Mouse (Mus musculus): Measurements from ENCODE around the gene Anxa8. TPM values are rescaled to one million over a fixed set of nuclear protein-coding genes. Genes with fewer than 3 reads are reported as not detected.

The Anxa8 gene
- polyA plus RNA-seq, 1 experiment from 2014 or later: 0.91 TPM

DNA sequence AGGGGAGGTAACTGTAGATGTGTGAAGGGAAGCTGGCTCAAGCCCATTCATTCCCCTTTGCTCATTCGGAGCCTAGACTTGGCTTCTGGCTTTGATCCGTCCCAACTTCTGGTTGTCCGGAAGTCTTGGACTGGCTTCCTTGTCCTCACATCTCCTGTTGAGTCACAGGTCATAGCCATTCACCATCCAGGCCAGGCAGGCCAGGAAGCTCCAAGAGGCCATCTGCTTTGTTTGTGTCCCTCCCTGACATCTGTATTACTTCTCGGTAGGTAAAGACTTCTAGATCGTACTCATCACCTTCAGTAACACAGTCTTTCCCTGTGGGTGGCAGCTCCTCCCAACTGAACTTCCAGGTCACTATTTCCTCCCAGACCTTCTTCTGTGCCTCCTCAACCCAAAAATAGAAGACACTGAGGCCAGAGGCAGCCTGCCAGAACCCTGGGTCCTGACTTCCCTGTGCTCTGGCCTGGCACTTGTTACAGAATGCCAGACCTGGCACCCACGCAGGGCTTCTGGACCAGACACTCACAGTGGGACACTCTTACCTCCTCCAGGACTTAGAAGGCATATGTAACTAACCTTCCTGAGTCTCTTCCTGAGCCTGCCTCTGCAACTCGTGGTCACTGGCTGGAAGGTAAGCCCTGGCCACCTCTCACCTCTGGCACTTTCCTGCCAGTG is 33.4 kb downstream of the Anxa8 start:
- H3K4me2 ChIP-seq: no peak overlapping the region
- no peak overlapping the region for H3K4me3 ChIP-seq
- H3K27me3 ChIP-seq (replicated peaks): no peaks in the 10 kb centered on the region
- 56% methylated on average over 7 of the region's 7 CpGs for WGBS
- H3K36me3 ChIP-seq: no peaks in the 10 kb centered on the region
- H3K27ac ChIP-seq (replicated peaks): no peak overlapping the region
- H3K9me3 ChIP-seq: no peaks in the 10 kb centered on the region
- no peak overlapping the region for H3K9ac ChIP-seq
- ATAC-seq (ENCODE audit: extremely low read depth, insufficient number of reproducible peaks, low FRiP score, low TSS enrichment): no peak
- peaks cover 25% of the 10 kb centered on the region for H3K4me1 ChIP-seq

DNA sequence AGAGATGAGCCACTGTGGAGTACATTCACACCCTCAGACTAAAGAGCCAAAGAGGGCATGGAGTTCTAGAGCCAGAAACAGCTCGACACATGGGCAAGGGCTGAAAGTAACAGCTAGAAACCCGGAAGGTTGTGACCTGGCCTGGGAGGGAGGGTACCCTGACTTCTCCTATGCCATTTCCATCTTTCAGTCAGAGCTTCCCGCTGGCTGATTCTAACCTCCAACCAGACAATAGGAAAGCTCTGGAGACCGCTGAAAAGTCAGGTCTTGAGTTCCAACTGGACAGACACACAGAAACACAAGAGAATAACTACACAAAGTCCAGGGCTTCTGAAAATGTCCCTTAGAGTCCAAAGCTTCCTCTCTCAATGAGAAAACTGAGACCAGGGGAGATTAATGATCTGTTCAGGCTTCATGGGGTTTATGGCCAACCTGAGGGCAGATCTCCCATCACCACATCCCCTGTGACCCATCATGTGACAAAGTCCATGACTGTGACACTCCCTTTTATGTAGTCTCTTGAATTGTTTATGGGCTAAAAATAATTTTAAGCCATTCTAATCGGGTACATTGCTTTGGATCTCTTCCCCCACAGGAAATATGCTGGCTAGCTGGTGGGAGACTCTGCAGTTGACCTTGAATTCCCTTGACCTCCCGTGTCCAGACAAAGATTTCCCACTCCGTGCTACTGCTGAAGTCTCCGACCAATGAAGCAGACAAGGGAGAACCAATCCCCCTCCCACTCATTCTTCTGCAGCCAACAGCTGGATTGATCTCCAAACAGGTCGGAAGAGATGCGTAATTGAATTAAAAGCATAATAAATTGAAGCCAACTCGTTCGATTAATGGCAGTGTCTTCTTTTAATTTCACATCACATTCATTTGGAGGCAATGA is 34.5 kb downstream of the Anxa8 start:
- Histone ChIP-seq H3K9ac (no peak overlapping the region), H3K4me1 (peaks cover 25% of the 10 kb centered on the region), H3K27me3 (replicated peaks) (no peaks in the 10 kb centered on the region), H3K9me3 (no peaks in the 10 kb centered on the region), H3K4me2 (no peak overlapping the region), H3K36me3 (no peaks in the 10 kb centered on the region), H3K27ac (replicated peaks) (no peak overlapping the region), H3K4me3 (no peak overlapping the region)
- ATAC-seq (ENCODE audit: extremely low read depth, insufficient number of reproducible peaks, low FRiP score, low TSS enrichment): no peak; the same call in 1 of the 2 replicates
- 62% methylated on average over 12 of the region's 12 CpGs for WGBS

- 77% methylated on average over 3 of the region's 3 CpGs for WGBS
- Histone ChIP-seq H3K4me1 (peaks cover 25% of the 10 kb centered on the region), H3K4me3 (no peak overlapping the region), H3K27me3 (replicated peaks) (no peaks in the 10 kb centered on the region), H3K4me2 (no peak overlapping the region), H3K9me3 (no peaks in the 10 kb centered on the region), H3K27ac (replicated peaks) (no peak overlapping the region), H3K9ac (no peak overlapping the region), H3K36me3 (no peaks in the 10 kb centered on the region)
- no peak for ATAC-seq (ENCODE audit: extremely low read depth, insufficient number of reproducible peaks, low FRiP score, low TSS enrichment)
Observed at GRCm38 (mm10) chr14:34120923-34121351, 35.2 kb downstream of the Anxa8 start.

DNA sequence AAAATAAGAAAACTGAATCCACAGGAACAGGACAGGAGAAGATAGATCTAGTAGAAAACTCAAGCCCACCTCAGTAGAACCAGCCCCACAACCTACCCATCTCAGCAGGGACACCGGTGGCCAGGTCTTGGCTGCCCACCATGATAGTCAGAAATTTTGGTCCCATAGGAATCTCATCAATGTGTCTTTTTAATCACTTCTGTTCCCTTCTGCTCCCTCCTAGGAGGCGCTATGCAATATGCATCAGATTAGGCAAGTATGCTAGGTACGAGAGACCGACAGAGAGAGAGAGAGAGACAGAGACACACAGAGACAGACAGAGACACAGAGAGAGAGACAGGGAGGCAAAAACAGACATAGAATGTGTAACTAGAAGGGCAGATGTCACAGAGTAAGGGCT is 35.9 kb downstream of the Anxa8 start:
- no peak overlapping the region for H3K9ac ChIP-seq
- no peaks in the 10 kb centered on the region for H3K36me3 ChIP-seq
- no peaks in the 10 kb centered on the region for H3K27me3 ChIP-seq (replicated peaks)
- H3K9me3 ChIP-seq: no peaks in the 10 kb centered on the region
- no peak for ATAC-seq (ENCODE audit: extremely low read depth, insufficient number of reproducible peaks, low FRiP score, low TSS enrichment)
- no peak overlapping the region for H3K27ac ChIP-seq (replicated peaks)
- H3K4me2 ChIP-seq: no peak overlapping the region
- 83% methylated on average over 4 of the region's 4 CpGs for WGBS
- no peak overlapping the region for H3K4me3 ChIP-seq
- peaks cover 25% of the 10 kb centered on the region for H3K4me1 ChIP-seq

DNA sequence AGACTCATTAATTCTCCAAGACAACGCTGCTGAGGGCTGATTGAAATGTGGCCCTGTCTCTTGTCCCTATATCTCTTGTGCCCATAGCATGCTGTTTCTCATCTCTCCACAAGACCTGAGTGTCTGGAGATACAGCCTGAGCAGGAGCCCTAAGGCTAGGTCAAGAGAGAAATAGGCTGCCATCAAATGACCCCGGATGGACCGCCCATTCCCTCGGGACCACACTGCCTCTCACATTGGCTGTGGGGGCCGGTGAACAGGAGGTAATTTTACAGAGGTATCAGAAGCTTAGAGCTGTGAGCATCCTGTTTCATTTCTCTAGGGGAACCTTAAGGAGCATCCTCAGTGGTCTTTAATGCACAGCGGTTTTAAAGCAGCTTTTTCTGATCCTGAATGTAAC is 45.4 kb downstream of the Anxa8 start:
- no peaks in the 10 kb centered on the region for H3K27me3 ChIP-seq (replicated peaks)
- WGBS: 67% methylated on average over 6 of the region's 6 CpGs
- ATAC-seq (ENCODE audit: extremely low read depth, insufficient number of reproducible peaks, low FRiP score, low TSS enrichment): no peak
- no peaks in the 10 kb centered on the region for H3K9me3 ChIP-seq
- H3K4me2 ChIP-seq: no peak overlapping the region
- no peak overlapping the region for H3K4me3 ChIP-seq
- no peaks in the 10 kb centered on the region for H3K36me3 ChIP-seq
- H3K4me1 ChIP-seq: 0 out of 2 replicates have a peak, but pooled peaks cover 2% of the 10 kb centered on the region
- no peak overlapping the region for H3K9ac ChIP-seq
- no peak overlapping the region for H3K27ac ChIP-seq (replicated peaks)

DNA sequence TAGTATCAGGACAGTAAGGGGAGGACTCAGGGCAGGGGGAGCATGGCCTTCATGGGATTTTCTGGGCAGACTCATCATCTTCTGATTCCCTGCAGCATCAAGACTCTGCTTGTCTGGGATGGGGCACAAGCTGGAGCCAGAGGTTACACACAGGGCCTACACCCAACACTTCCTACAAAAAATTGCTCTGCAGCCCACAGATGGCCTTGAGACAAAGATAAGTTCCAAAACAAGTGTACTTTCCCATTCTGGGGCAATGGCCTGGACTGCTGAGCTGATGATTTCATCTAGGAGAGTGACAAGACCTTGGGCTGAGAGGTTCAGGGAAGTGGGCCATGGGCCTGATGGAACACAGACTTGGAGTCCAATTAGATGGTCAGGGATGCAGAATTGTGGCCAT is 49.6 kb downstream of the Anxa8 start:
- Histone ChIP-seq H3K27ac (replicated peaks) (no peak overlapping the region), H3K9ac (no peak overlapping the region), H3K36me3 (no peaks in the 10 kb centered on the region), H3K4me1 (0 out of 2 replicates have a peak, but pooled peaks cover 2% of the 10 kb centered on the region), H3K4me3 (no peak overlapping the region), H3K9me3 (no peaks in the 10 kb centered on the region), H3K4me2 (no peak overlapping the region), H3K27me3 (replicated peaks) (no peaks in the 10 kb centered on the region)
- ATAC-seq (ENCODE audit: extremely low read depth, insufficient number of reproducible peaks, low FRiP score, low TSS enrichment): no peak

- H3K9me3 ChIP-seq: no peaks in the 10 kb centered on the region
- WGBS: 83% methylated on average over 15 of the region's 15 CpGs
- H3K27ac ChIP-seq (replicated peaks): no peak overlapping the region
- H3K27me3 ChIP-seq (replicated peaks): no peaks in the 10 kb centered on the region
- no peak overlapping the region for H3K4me3 ChIP-seq
- H3K4me1 ChIP-seq: no peaks in the 10 kb centered on the region
- no peaks in the 10 kb centered on the region for H3K36me3 ChIP-seq
- H3K9ac ChIP-seq: no peak overlapping the region
- H3K4me2 ChIP-seq: no peak overlapping the region
- no peak for ATAC-seq (ENCODE audit: extremely low read depth, insufficient number of reproducible peaks, low FRiP score, low TSS enrichment)
Observed at GRCm38 (mm10) chr14:34139671-34140664, 54.2 kb downstream of the Anxa8 start.

DNA sequence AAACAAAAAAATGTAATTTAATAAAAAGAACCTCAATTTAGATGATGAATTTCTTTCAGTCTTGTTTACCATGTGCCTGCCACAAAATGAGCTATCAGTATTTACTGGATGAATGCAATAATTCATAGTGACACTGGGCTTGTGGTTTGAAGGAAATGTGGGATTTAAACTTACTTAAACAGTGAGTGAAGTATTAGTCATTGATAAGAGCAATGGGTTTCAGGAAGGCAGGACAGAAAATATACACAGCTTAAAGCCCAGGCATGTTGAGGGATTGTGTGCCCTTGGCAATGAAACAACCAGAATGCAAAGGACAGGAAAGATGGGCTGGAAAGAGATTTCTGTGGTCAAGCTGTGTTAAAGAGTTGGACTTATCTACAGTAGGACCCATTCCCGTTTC is 56.5 kb downstream of the Anxa8 start:
- no peak overlapping the region for H3K4me2 ChIP-seq
- H3K9ac ChIP-seq: no peak overlapping the region
- no peaks in the 10 kb centered on the region for H3K4me1 ChIP-seq
- H3K27me3 ChIP-seq (replicated peaks): no peaks in the 10 kb centered on the region
- no peak overlapping the region for H3K4me3 ChIP-seq
- no peak overlapping the region for H3K27ac ChIP-seq (replicated peaks)
- ATAC-seq (ENCODE audit: extremely low read depth, insufficient number of reproducible peaks, low FRiP score, low TSS enrichment): no peak
- no peaks in the 10 kb centered on the region for H3K36me3 ChIP-seq
- WGBS: 66% methylated on average over 1 of the region's 1 CpGs
- H3K9me3 ChIP-seq: no peaks in the 10 kb centered on the region

- H3K9me3 ChIP-seq: no peaks in the 10 kb centered on the region
- WGBS: 83% methylated on average over 10 of the region's 10 CpGs
- ATAC-seq (ENCODE audit: extremely low read depth, insufficient number of reproducible peaks, low FRiP score, low TSS enrichment): no peak
- H3K4me3 ChIP-seq: no peak overlapping the region
- no peaks in the 10 kb centered on the region for H3K27me3 ChIP-seq (replicated peaks)
- H3K9ac ChIP-seq: no peak overlapping the region
- H3K27ac ChIP-seq (replicated peaks): no peak overlapping the region
- no peaks in the 10 kb centered on the region for H3K36me3 ChIP-seq
- no peaks in the 10 kb centered on the region for H3K4me1 ChIP-seq
- no peak overlapping the region for H3K4me2 ChIP-seq
Observed at GRCm38 (mm10) chr14:34142915-34143314, 57.1 kb downstream of the Anxa8 start.
